Mouse (Mus musculus): ENCODE measurements around the gene Myl6. TPM values are rescaled to one million over a fixed set of nuclear protein-coding genes. Genes with fewer than 3 reads are reported as not detected.

Gene Myl6
- polyA plus RNA-seq, 1 experiment from 2014 or later: 2,049 TPM

GRCm38 (mm10) chr10:128489380-128489779 lies 4.6 kb downstream of the Myl6 start:
- TF ChIP-seq CTCF (IDR thresholded peaks at IDR 0.05): no peak
- Histone ChIP-seq H3K9ac (replicated peaks; ENCODE audit: low read depth) (no peak overlapping the region), H3K4me3 (ENCODE audit: low read depth, low read length) (no peak overlapping the region), H3K9me3 (ENCODE audit: low read length) (no peaks in the 10 kb centered on the region), H3K27me3 (replicated peaks; ENCODE audit: insufficient read depth, low read length) (no peaks in the 10 kb centered on the region), H3K4me1 (ENCODE audit: insufficient read depth, low read depth, low read length) (no peaks in the 10 kb centered on the region), H3K36me3 (ENCODE audit: insufficient read depth, low read length) (peaks cover 33% of the 10 kb centered on the region), H3K4me2 (replicated peaks; ENCODE audit: low read depth, low read length) (no peak overlapping the region), H3K27ac (ENCODE audit: low read length) (no peak overlapping the region)
- DNase-seq (ENCODE audit: low spot score) (peak; percentile 50), ATAC-seq (no peak)
- WGBS: 46% methylated on average over 5 of the region's 5 CpGs

- Histone ChIP-seq H3K4me2 (replicated peaks; ENCODE audit: low read depth, low read length) (no peak overlapping the region), H3K27me3 (replicated peaks; ENCODE audit: insufficient read depth, low read length) (no peaks in the 10 kb centered on the region), H3K4me1 (ENCODE audit: insufficient read depth, low read depth, low read length) (no peaks in the 10 kb centered on the region), H3K36me3 (ENCODE audit: insufficient read depth, low read length) (peaks cover 35% of the 10 kb centered on the region), H3K27ac (ENCODE audit: low read length) (no peak overlapping the region), H3K9ac (replicated peaks; ENCODE audit: low read depth) (no peak overlapping the region), H3K4me3 (ENCODE audit: low read depth, low read length) (no peak overlapping the region), H3K9me3 (ENCODE audit: low read length) (no peaks in the 10 kb centered on the region)
- ATAC-seq (no peak), DNase-seq (ENCODE audit: low spot score) (no peak)
- WGBS: 69% methylated on average over 4 of the region's 4 CpGs
- TF ChIP-seq EP300 (IDR thresholded peaks at IDR 0.05) (no peak), CTCF (IDR thresholded peaks at IDR 0.05) (no peak)
Observed at GRCm38 (mm10) chr10:128488776-128489175, 5.2 kb downstream of the Myl6 start.

- H3K9ac ChIP-seq (replicated peaks; ENCODE audit: low read depth): no peak overlapping the region
Observed at GRCm38 (mm10) chr10:128487861-128488712, 5.9 kb downstream of the Myl6 start.

GRCm38 (mm10) chr10:128486370-128486769 lies 7.6 kb downstream of the Myl6 start:
- no peak overlapping the region for H3K4me2 ChIP-seq (replicated peaks; ENCODE audit: low read depth, low read length)
- WGBS: 81% methylated on average over 7 of the region's 7 CpGs
- no peaks in the 10 kb centered on the region for H3K27me3 ChIP-seq (replicated peaks; ENCODE audit: insufficient read depth, low read length)
- DNase-seq (ENCODE audit: low spot score): no peak
- H3K4me3 ChIP-seq (ENCODE audit: low read depth, low read length): no peak overlapping the region
- no peaks in the 10 kb centered on the region for H3K4me1 ChIP-seq (ENCODE audit: insufficient read depth, low read depth, low read length)
- no peak overlapping the region for H3K27ac ChIP-seq (ENCODE audit: low read length)
- H3K9ac ChIP-seq (replicated peaks; ENCODE audit: low read depth): no peak overlapping the region
- no peak for TF ChIP-seq CTCF (IDR thresholded peaks at IDR 0.05)
- H3K36me3 ChIP-seq (ENCODE audit: insufficient read depth, low read length): peaks cover 55% of the 10 kb centered on the region
- no peak for ATAC-seq
- no peaks in the 10 kb centered on the region for H3K9me3 ChIP-seq (ENCODE audit: low read length)

More at GRCm38 (mm10) chr10:128487861-128488712, 5.9 kb downstream of the Myl6 start:
- Histone ChIP-seq H3K4me3 (ENCODE audit: low read depth, low read length) (no peak overlapping the region), H3K9me3 (ENCODE audit: low read length) (no peaks in the 10 kb centered on the region), H3K27ac (ENCODE audit: low read length) (no peak overlapping the region), H3K4me1 (ENCODE audit: insufficient read depth, low read depth, low read length) (no peaks in the 10 kb centered on the region), H3K36me3 (ENCODE audit: insufficient read depth, low read length) (peaks cover 39% of the 10 kb centered on the region), H3K27me3 (replicated peaks; ENCODE audit: insufficient read depth, low read length) (no peaks in the 10 kb centered on the region), H3K4me2 (replicated peaks; ENCODE audit: low read depth, low read length) (no peak overlapping the region)
- WGBS: 88% methylated on average over 22 of the region's 22 CpGs
- no peak for TF ChIP-seq CTCF (IDR thresholded peaks at IDR 0.05)
- no peak for TF ChIP-seq EP300 (IDR thresholded peaks at IDR 0.05)
- DNase-seq (ENCODE audit: low spot score) (no peak), ATAC-seq (no peak)

GRCm38 (mm10) chr10:128474366-128474765 lies 19.6 kb downstream of the Myl6 start:
- no peak overlapping the region for H3K4me2 ChIP-seq (replicated peaks; ENCODE audit: low read depth, low read length)
- H3K36me3 ChIP-seq (ENCODE audit: insufficient read depth, low read length): peaks cover 40% of the 10 kb centered on the region
- DNase-seq (ENCODE audit: low spot score): no peak
- H3K27me3 ChIP-seq (replicated peaks; ENCODE audit: insufficient read depth, low read length): no peaks in the 10 kb centered on the region
- no peaks in the 10 kb centered on the region for H3K4me1 ChIP-seq (ENCODE audit: insufficient read depth, low read depth, low read length)
- H3K9ac ChIP-seq (replicated peaks; ENCODE audit: low read depth): no peak overlapping the region
- TF ChIP-seq EP300 (IDR thresholded peaks at IDR 0.05) (no peak), CTCF (IDR thresholded peaks at IDR 0.05) (no peak)
- WGBS: 84% methylated on average over 11 of the region's 12 CpGs
- ATAC-seq: no peak
- H3K27ac ChIP-seq (ENCODE audit: low read length): no peak overlapping the region
- no peaks in the 10 kb centered on the region for H3K9me3 ChIP-seq (ENCODE audit: low read length)
- no peak overlapping the region for H3K4me3 ChIP-seq (ENCODE audit: low read depth, low read length)

GRCm38 (mm10) chr10:128460270-128460630 lies 33.7 kb downstream of the Myl6 start:
- DNase-seq (ENCODE audit: low spot score): no peak
- WGBS: 3% methylated on average over 5 of the region's 5 CpGs

More at GRCm38 (mm10) chr10:128460270-128460630, 33.7 kb downstream of the Myl6 start:
- no peak for ATAC-seq
- H3K4me1 ChIP-seq (ENCODE audit: insufficient read depth, low read depth, low read length): 0 out of 2 replicates have a peak, but pooled peaks cover 11% of the 10 kb centered on the region
- peak overlapping the region; percentile 85 for H3K4me3 ChIP-seq (ENCODE audit: low read depth, low read length)
- H3K9ac ChIP-seq (replicated peaks; ENCODE audit: low read depth): peak overlapping the region; percentile 76; the same call in 1 of the 2 replicates
- no peak overlapping the region for H3K27ac ChIP-seq (ENCODE audit: low read length)
- peak overlapping the region; percentile 79 for H3K4me2 ChIP-seq (replicated peaks; ENCODE audit: low read depth, low read length)
- no peaks in the 10 kb centered on the region for H3K27me3 ChIP-seq (replicated peaks; ENCODE audit: insufficient read depth, low read length)
- H3K36me3 ChIP-seq (ENCODE audit: insufficient read depth, low read length): peaks cover 23% of the 10 kb centered on the region; the same call in 1 of the 2 replicates
- TF ChIP-seq CTCF (IDR thresholded peaks at IDR 0.05) (no peak), EP300 (IDR thresholded peaks at IDR 0.05) (no peak)
- H3K9me3 ChIP-seq (ENCODE audit: low read length): no peaks in the 10 kb centered on the region
